Mouse (Mus musculus) forebrain, embryonic 10.5 days (tissue): ENCODE data around the gene Smg9. TPM values are rescaled to one million over a fixed set of nuclear protein-coding genes. Genes with fewer than 3 reads are reported as not detected.
A peak's percentile ranks its signal among the peaks of the same experiment; 100 is the strongest.

Source experiments
- DNase-seq: peaks from one replicate; pipeline ENCODE4 v3.0.0-alpha.2; 2017; ENCODE audit warnings: low spot score; ENCODE audit errors: extremely low spot score
- H3K27ac ChIP-seq: fragments of 300-500 bp; sonication (generic); 2 replicates; pipeline ENCODE4 v1.5.1; 2016; ENCODE audit warnings: mild to moderate bottlenecking
- H3K27me3 ChIP-seq: fragments of 300-500 bp; sonication (generic); 2 replicates; pipeline ENCODE4 v1.6.1; 2016; ENCODE audit warnings: mild to moderate bottlenecking; ENCODE audit not compliant: poor library complexity, severe bottlenecking
- H3K36me3 ChIP-seq: fragments of 300-500 bp; sonication (generic); replicated peaks from 2 replicates; pipeline ENCODE4 v1.6.1; 2016; ENCODE audit warnings: mild to moderate bottlenecking, moderate library complexity
- H3K4me1 ChIP-seq: fragments of 300-500 bp; sonication (generic); 2 replicates; pipeline ENCODE4 v1.6.1; 2016
- H3K4me3 ChIP-seq: fragments of 300-500 bp; sonication (generic); 2 replicates; pipeline ENCODE4 v1.5.1; 2016; ENCODE audit warnings: mild to moderate bottlenecking, moderate library complexity
- H3K9me3 ChIP-seq: fragments of 300-500 bp; sonication (generic); 2 replicates; pipeline ENCODE4 v1.6.1; 2016; ENCODE audit warnings: mild to moderate bottlenecking, moderate library complexity
- WGBS: fragments of 180-500 bp; shearing (Covaris S2); methylation state at CpG from one replicate; pipeline ENCODE4 v1.1.7; 2016; 5-methylcytosine and 5-hydroxymethylcytosine counted together
- polyA plus RNA-seq: library from polyadenylated mRNA; unstranded; fragments of >200 nt; fragmentation: Nextera tagmentation; extraction: Ambion mirVana; gene quantifications from 2 replicates; pipeline ENCODE4 v1.2.1, GENCODE M21; 2016

The Smg9 gene
- polyA plus RNA-seq = 26.5 and 28.5 TPM in 2 replicates

- Histone ChIP-seq H3K4me1 (peaks cover 18% of the 10 kb centered on the region; the same call in 1 of the 2 replicates), H3K36me3 (peaks cover 35% of the 10 kb centered on the region), H3K27ac (peak within 1 kb of the TSS; percentile 95), H3K9me3 (peaks cover 8% of the 10 kb centered on the region), H3K4me3 (peak within 1 kb of the TSS; percentile 70), H3K27me3 (no peaks in the 10 kb centered on the region)
- WGBS = 2% methylated on average over 66 of the region's 66 CpGs
- DNase-seq = peak; percentile 95
Observed at GRCm38 (mm10) chr7:24399256-24400081, at the start of gene Smg9. Gene Smg9 (plus strand): TSS chr7:24399619.

DNA sequence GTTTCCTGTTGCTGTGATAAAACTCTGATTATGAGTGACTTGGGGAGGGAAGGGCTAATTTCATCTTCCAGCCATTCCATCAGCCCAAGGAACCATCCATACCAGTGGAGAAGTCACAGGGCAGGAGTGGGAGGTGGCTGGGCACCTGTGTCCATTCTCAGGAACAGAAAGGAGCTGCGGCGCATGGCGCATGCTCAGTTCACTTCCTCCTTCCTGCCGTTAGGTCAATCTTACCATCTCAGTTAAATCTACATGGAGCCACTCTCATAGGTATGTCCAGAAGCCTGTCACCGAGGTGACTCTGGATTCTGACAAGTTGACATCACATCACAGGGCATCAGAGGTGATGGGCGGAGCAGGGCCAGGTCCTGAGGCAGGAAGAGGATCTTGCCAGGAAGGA is 43.8 kb upstream of the Smg9 start:
- Histone ChIP-seq H3K9me3 (peaks cover 11% of the 10 kb centered on the region; the same call in 1 of the 2 replicates), H3K4me3 (no peak overlapping the region), H3K27me3 (no peaks in the 10 kb centered on the region), H3K36me3 (no peaks in the 10 kb centered on the region), H3K4me1 (no peaks in the 10 kb centered on the region), H3K27ac (no peak overlapping the region)
- no peak for DNase-seq
- 86% methylated on average over 6 of the region's 6 CpGs for WGBS

- 80% methylated on average over 10 of the region's 10 CpGs for WGBS
- no peak for DNase-seq
Observed at GRCm38 (mm10) chr7:24356081-24356480, 43.3 kb upstream of the Smg9 start.

GRCm38 (mm10) chr7:24357899-24358298 is 41.5 kb upstream of the Smg9 start:
- Histone ChIP-seq H3K4me3 (no peak overlapping the region), H3K27me3 (0 out of 2 replicates have a peak, but pooled peaks cover 4% of the 10 kb centered on the region), H3K27ac (no peak overlapping the region), H3K4me1 (no peaks in the 10 kb centered on the region), H3K36me3 (no peaks in the 10 kb centered on the region), H3K9me3 (peaks cover 14% of the 10 kb centered on the region; the same call in 1 of the 2 replicates)
- WGBS = 53% methylated on average over 4 of the region's 4 CpGs
- DNase-seq = peak; percentile 30

More at GRCm38 (mm10) chr7:24356081-24356480, 43.3 kb upstream of the Smg9 start:
- Histone ChIP-seq H3K27me3 (no peaks in the 10 kb centered on the region), H3K36me3 (no peaks in the 10 kb centered on the region), H3K27ac (no peak overlapping the region), H3K4me3 (no peak overlapping the region), H3K4me1 (no peaks in the 10 kb centered on the region), H3K9me3 (peaks cover 14% of the 10 kb centered on the region; the same call in 1 of the 2 replicates)

DNA sequence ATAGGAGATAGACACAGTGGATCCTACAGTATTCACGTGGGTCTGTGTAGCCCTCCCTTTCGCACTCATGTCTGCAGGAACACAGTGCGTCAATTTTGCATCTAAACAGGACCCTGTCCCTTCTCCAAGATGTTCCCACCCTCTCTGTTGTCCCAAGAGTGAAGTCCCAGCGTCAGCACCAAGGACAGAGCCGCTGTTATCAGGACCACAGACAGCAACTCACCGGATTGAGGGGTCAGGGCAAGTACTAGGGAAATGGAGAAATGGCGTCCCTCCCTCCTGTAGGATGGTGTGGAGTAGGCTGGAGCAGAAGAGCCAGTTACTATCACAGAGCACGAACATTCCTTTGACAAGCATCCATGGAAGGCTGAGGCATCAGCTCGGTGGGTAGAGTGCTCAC is 40.1 kb upstream of the Smg9 start:
- 26% methylated on average over 9 of the region's 9 CpGs for WGBS

GRCm38 (mm10) chr7:24361001-24361400 is 38.4 kb upstream of the Smg9 start:
- WGBS = 69% methylated on average over 4 of the region's 4 CpGs
- H3K4me1 ChIP-seq = peaks cover 7% of the 10 kb centered on the region; the same call in 1 of the 2 replicates
- H3K9me3 ChIP-seq = peaks cover 14% of the 10 kb centered on the region; the same call in 1 of the 2 replicates
- no peak overlapping the region for H3K27ac ChIP-seq
- no peak overlapping the region for H3K4me3 ChIP-seq
- no peaks in the 10 kb centered on the region for H3K36me3 ChIP-seq
- H3K27me3 ChIP-seq = 0 out of 2 replicates have a peak, but pooled peaks cover 8% of the 10 kb centered on the region
- no peak for DNase-seq

More for the DNA sequence above, 40.1 kb upstream of the Smg9 start:
- DNase-seq = peak; percentile 38
- no peak overlapping the region for H3K4me3 ChIP-seq
- H3K36me3 ChIP-seq = no peaks in the 10 kb centered on the region
- H3K4me1 ChIP-seq = no peaks in the 10 kb centered on the region
- 0 out of 2 replicates have a peak, but pooled peaks cover 5% of the 10 kb centered on the region for H3K27me3 ChIP-seq
- peaks cover 14% of the 10 kb centered on the region; the same call in 1 of the 2 replicates for H3K9me3 ChIP-seq
- no peak overlapping the region for H3K27ac ChIP-seq

GRCm38 (mm10) chr7:24363228-24363627 is 36.2 kb upstream of the Smg9 start:
- Histone ChIP-seq H3K27ac (no peak overlapping the region), H3K4me1 (peaks cover 7% of the 10 kb centered on the region; the same call in 1 of the 2 replicates), H3K36me3 (no peaks in the 10 kb centered on the region), H3K4me3 (no peak overlapping the region), H3K27me3 (0 out of 2 replicates have a peak, but pooled peaks cover 8% of the 10 kb centered on the region), H3K9me3 (0 out of 2 replicates have a peak, but pooled peaks cover 3% of the 10 kb centered on the region)
- peak; percentile 36 for DNase-seq
- 22% methylated on average over 7 of the region's 7 CpGs for WGBS

- Histone ChIP-seq H3K4me1 (peaks cover 7% of the 10 kb centered on the region; the same call in 1 of the 2 replicates), H3K4me3 (no peak overlapping the region; the same call in 1 of the 2 replicates), H3K9me3 (0 out of 2 replicates have a peak, but pooled peaks cover 3% of the 10 kb centered on the region), H3K27ac (peak overlapping the region; percentile 65; the same call in 1 of the 2 replicates), H3K36me3 (no peaks in the 10 kb centered on the region), H3K27me3 (0 out of 2 replicates have a peak, but pooled peaks cover 8% of the 10 kb centered on the region)
- DNase-seq = peak; percentile 82
- WGBS = 24% methylated on average over 10 of the region's 10 CpGs
Observed at GRCm38 (mm10) chr7:24364827-24365226, 34.6 kb upstream of the Smg9 start.

DNA sequence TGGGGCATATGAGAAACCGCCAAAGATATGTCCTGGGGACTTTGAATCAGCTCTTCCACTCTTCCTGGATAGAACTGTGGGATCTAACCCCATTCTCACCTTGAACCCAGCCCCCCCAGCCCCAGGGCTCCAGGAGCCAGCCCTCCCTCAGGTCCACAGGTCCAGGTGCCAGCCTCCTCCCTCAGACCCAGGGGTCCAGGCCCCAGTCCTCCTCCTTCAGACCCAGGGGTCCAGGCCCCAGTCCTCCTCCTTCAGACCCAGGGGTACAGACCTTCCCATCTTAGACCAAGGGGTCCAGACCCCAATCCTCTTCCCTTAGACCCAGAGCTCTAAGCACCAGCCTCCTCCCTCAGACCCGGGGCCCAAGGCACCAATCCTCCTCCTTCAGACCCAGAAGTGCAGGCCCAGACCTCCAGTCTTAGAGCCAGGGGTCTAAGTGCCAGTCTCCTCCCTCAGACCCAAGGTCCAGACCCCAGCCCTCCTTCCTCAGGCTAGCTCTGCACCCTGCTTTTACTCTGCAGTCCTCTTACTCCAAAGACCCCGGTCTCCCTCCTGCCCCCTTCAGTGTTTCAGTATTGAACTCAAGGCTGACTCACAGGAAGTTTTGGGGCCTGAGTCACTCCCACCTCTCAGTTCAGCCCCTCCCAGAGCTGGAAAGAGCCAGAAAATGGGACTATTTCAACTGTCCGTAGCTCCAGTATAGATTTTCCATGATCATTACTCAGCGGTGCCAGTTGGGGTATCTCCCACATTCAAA is 34.0 kb upstream of the Smg9 start:
- 78% methylated on average over 5 of the region's 5 CpGs for WGBS
- H3K36me3 ChIP-seq = no peaks in the 10 kb centered on the region
- 0 out of 2 replicates have a peak, but pooled peaks cover 3% of the 10 kb centered on the region for H3K9me3 ChIP-seq
- peak overlapping the region; percentile 65; the same call in 1 of the 2 replicates for H3K27ac ChIP-seq
- DNase-seq = no peak
- H3K4me3 ChIP-seq = no peak overlapping the region; the same call in 1 of the 2 replicates
- H3K27me3 ChIP-seq = 0 out of 2 replicates have a peak, but pooled peaks cover 8% of the 10 kb centered on the region
- peaks cover 11% of the 10 kb centered on the region; the same call in 1 of the 2 replicates for H3K4me1 ChIP-seq

DNA sequence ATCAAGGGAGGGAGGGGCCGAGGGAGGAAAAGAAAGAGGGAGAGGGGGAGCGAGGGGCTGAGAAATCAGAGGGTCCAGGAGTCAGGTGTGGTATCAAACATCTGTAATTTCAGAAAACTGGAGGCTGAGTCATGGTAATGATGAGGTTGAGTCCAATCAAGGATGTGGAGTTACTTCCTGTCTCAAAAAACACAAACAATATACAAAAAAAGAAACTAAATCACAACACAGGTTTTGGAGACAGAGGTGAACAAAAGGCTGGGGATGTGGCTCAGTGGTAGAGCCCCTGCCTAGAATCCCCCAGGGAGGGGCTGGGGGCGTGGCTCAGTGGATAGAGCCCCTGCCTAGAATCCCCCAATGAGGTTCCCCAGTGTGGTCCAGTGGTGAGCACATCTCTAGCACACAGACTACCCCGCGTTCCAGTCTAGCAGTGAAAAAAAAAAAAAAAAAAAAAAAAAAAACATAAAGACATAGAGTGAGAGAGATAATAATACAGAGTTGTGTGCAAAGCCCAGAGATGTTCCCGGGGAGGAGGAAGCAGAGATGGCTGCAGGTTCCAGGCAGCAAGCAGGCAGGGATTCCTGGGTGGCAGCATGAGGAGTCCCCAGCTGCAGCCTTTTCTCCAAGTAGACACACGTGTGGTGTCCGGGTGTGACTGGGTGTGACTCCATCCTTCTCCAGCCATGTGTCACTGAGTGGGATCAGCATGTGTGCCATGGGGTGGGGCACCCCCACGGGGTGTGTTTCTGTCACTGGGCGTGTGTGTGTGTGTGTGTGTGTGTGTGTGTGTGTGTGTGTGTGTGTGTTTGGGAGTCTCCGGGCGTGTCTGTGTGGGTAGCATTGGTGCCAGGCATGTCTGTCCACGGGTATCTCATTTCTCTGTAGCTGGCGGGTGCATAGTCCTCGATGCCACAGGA is 32.4 kb upstream of the Smg9 start:
- Histone ChIP-seq H3K36me3 (no peaks in the 10 kb centered on the region), H3K4me3 (no peak overlapping the region), H3K27ac (no peak overlapping the region), H3K9me3 (no peaks in the 10 kb centered on the region), H3K4me1 (peaks cover 11% of the 10 kb centered on the region; the same call in 1 of the 2 replicates), H3K27me3 (0 out of 2 replicates have a peak, but pooled peaks cover 8% of the 10 kb centered on the region)
- 82% methylated on average over 15 of the region's 15 CpGs for WGBS
- DNase-seq = no peak

- H3K36me3 ChIP-seq = no peaks in the 10 kb centered on the region
- DNase-seq = no peak
- H3K27ac ChIP-seq = no peak overlapping the region
- H3K27me3 ChIP-seq = 0 out of 2 replicates have a peak, but pooled peaks cover 3% of the 10 kb centered on the region
- H3K4me3 ChIP-seq = no peak overlapping the region
- no peaks in the 10 kb centered on the region for H3K9me3 ChIP-seq
- H3K4me1 ChIP-seq = peaks cover 12% of the 10 kb centered on the region
- WGBS = 75% methylated on average over 4 of the region's 4 CpGs
Observed at GRCm38 (mm10) chr7:24368226-24368625, 31.2 kb upstream of the Smg9 start.
